Mouse (Mus musculus) neutrophil, adult 59 days (primary cell): ENCODE data around the gene Bckdk. TPM values are rescaled to one million over a fixed set of nuclear protein-coding genes. Genes with fewer than 3 reads are reported as not detected.

Experiments
- total RNA-seq, 2 experiments: library from RNA; stranded (reverse); gene quantifications; 1 replicate in 1 of 2; 2 replicates in 1 of 2; pipeline ENCODE4 v1.2.4; 2023

The Bckdk gene
- 10 to 100 TPM; 33.7 to 34.8 TPM for total RNA-seq

DNA sequence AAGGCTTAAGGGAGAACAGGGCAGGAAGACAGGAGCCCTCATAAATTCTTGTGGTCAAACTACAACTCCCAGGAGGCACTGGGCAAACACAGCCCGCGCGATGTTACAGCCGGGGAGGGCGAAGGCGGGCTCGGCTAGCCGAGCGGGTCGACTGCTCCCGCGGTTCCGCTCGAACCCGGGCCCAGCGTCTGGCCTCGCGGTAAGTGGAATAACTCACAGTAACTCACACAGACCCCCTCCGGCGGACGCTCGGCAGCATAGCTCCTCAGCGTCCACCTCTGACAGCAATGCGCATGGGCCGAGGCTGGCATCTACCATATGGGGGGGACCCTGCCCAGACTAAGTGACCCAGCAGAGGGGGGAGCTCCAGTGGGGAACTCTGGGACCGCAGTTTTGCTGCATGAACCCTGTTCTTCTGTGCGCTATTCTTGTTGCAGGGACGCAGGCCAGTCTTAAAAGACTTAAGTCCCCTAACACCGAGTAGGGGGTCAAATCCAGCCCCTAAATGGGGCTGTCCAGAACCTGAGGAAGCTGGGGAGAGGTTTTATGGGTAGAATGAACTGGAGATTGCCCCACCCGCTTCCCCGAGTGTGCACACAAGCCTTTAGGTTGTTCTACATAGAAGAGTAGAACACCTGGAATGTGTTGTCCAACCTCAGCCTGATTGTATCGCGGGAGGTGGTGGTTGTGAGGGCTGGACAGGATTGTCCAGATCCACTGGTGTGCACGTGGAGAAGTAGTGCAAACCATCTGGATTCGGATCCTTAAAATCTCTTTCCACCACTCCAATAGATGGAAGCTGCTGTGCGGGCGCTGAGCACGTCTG, at the start of gene Bckdk:
Bckdk (plus strand) TSS at position 112 of the 826 bp plus-strand sequence.

DNA sequence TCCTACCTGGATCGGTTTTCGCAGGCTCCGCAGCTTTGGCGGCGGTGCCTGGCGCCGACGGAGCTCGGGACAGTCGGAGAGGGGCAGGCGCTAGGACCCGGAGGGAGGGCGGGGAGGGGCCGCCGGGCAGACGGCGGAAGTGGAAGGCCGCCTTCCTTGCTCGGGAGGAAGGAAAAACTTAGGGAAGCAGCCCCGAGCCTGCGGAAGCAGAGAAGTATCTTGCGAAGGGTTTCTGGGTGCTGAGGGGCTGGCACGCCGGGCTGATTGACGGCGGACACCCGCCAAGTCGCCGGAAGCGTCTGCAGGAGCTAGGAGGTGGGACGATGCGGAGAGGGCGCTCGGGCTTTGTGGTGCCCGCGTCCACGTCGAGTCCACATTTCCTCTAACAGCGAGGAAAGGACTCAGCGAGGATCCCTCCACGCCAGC, 27.8 kb upstream of the Bckdk start, which contains the start of gene Zfp646:
Zfp646 (plus strand) TSS at position 181 of the 426 bp plus-strand sequence.

GRCm38 (mm10) chr7:127876467-127877348, 27.2 kb upstream of the Bckdk start, which contains the start of gene Zfp668:
Gene Zfp668, minus strand, starts transcription at chr7:127876828.

GRCm38 (mm10) chr7:127890798-127891197, 13.1 kb upstream of the Bckdk start, which contains the start of gene Prss53:
Gene Prss53, minus strand, starts transcription at chr7:127890970.

GRCm38 (mm10) chr7:127895442-127895841, 8.4 kb upstream of the Bckdk start, which contains the start of the genes Gm21974 and Vkorc1:
Gene Gm21974, minus strand, starts transcription at chr7:127895454.
Gene Vkorc1, minus strand, starts transcription at chr7:127895617.

GRCm38 (mm10) chr7:127912190-127912871, 8.4 kb downstream of the Bckdk start, which contains the start of gene Kat8:
Gene Kat8, plus strand, starts transcription at chr7:127912516.

GRCm38 (mm10) chr7:127929923-127930322, 26.0 kb downstream of the Bckdk start, which contains the start of gene Prss8:
Gene Prss8, minus strand, starts transcription at chr7:127930104.

GRCm38 (mm10) chr7:127946470-127947023, 42.7 kb downstream of the Bckdk start, which contains the start of gene Prss36:
Gene Prss36, minus strand, starts transcription at chr7:127946725.

Other genes with a start within 250 kb of the Bckdk start
- gene Bcl7c, start 195.1 kb upstream of the Bckdk start, total RNA-seq, result 10 to 100 TPM; 34.8 to 46.5 TPM
- gene Ctf1, start 191.3 kb upstream of the Bckdk start, total RNA-seq, result not detected
- gene Ctf2, start 171.9 kb upstream of the Bckdk start, total RNA-seq, result not detected
- gene Fbxl19, start 159.5 kb upstream of the Bckdk start, total RNA-seq, result 1 to 10 TPM; 6.0 to 7.0 TPM
- gene Orai3, start 134.3 kb upstream of the Bckdk start, total RNA-seq, result 10 to 100 TPM; 27.2 to 29.1 TPM
- 10 to 100 TPM; 30.9 to 31.9 TPM for gene Setd1a, start 127.4 kb upstream of the Bckdk start, total RNA-seq
- under 1 TPM in 1 of 2 experiments, not detected in 1; 0.84 TPM for gene Gm49388, start 118.5 kb upstream of the Bckdk start, total RNA-seq
- gene Hsd3b7, start 103.5 kb upstream of the Bckdk start, total RNA-seq, result 10 to 100 TPM; 12.8 to 15.1 TPM
- gene Stx4a, start 79.8 kb upstream of the Bckdk start, total RNA-seq, result 10 to 100 TPM; 61.0 to 71.1 TPM
- not detected for gene Stx1b, start 79.5 kb upstream of the Bckdk start, total RNA-seq
- 10 to 100 TPM; 39.9 to 40.2 TPM for gene Zfp646, start 27.9 kb upstream of the Bckdk start, total RNA-seq
- 1 to 10 TPM; 6.9 to 8.2 TPM for gene Zfp668, start 27.3 kb upstream of the Bckdk start, total RNA-seq
- gene Prss53, start 13.1 kb upstream of the Bckdk start, total RNA-seq, result not detected
- gene Gm21974, start 8.6 kb upstream of the Bckdk start, total RNA-seq, result not detected
- gene Vkorc1, start 8.5 kb upstream of the Bckdk start, total RNA-seq, result 10 to 100 TPM in 1 of 2 experiments, 1 to 10 TPM in 1; 8.9 to 10.6 TPM
- gene Kat8, start 8.4 kb downstream of the Bckdk start, total RNA-seq, result 10 to 100 TPM; 16.9 to 19.3 TPM
- not detected for gene Prss8, start 26.0 kb downstream of the Bckdk start, total RNA-seq
- 1 to 10 TPM in 1 of 2 experiments, under 1 TPM in 1; 0.73 to 2.2 TPM for gene Prss36, start 42.6 kb downstream of the Bckdk start, total RNA-seq
- 100 to 1,000 TPM; 381 to 409 TPM for gene Fus, start 63.4 kb downstream of the Bckdk start, total RNA-seq
- 10 to 100 TPM; 58.7 to 76.0 TPM for gene Pycard, start 89.8 kb downstream of the Bckdk start, total RNA-seq
- gene Trim72, start 99.9 kb downstream of the Bckdk start, total RNA-seq, result under 1 TPM; 0.42 to 0.57 TPM
- gene Itgam, start 158.6 kb downstream of the Bckdk start, total RNA-seq, result 100 to 1,000 TPM; 810 to 844 TPM
- 10 to 100 TPM; 17.9 to 22.6 TPM for gene Gm49368, start 158.6 kb downstream of the Bckdk start, total RNA-seq
- gene Itgax, start 225.5 kb downstream of the Bckdk start, total RNA-seq, result 10 to 100 TPM; 18.0 to 27.4 TPM